Comparison of ENCODE assay signal across 28 mouse cellular contexts in the genomic region with DNA sequence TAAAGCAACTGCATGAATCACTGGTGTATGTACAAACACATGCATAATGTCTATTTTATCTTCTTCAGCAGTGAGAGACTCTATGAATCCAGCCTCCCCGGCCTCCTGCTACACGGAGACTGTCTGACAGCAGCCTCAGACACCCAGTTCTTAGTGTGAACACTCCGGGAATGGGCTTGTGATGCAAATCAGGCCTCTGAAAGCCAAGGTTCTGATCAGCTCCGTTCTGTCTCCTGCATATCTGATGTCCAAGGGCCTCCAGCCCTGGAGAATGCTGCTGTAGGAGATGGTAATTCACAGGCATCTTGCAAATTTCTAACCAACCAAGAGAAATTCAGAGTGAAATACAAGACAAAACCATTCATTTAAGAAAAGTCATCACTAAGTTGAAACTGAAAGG.
A peak's percentile ranks its signal among the peaks of the same experiment; 100 is the strongest.
DNase-seq lines count a peak whose midpoint lies in the region; ATAC-seq lines count a peak whose summit lies in the region.
"Had no signal": no experiment of that assay in that cellular context is flagged by ENCODE, and none has a peak within 500 bp of the region (broad histone marks: within the 10 kb centered on the region; RNA-seq: fewer than 3 reads in every experiment).

No protein-coding gene starts in this region.

- H3K27me3 ChIP-seq in forebrain, embryonic 12.5 days = peaks cover 16% of the 10 kb centered on the region
- peaks cover 3% of the 10 kb centered on the region for H3K27me3 ChIP-seq in forebrain, embryonic 11.5 days (ENCODE audit: control insufficient read depth, insufficient read depth, low read length)
- peaks cover 32% of the 10 kb centered on the region for H3K27me3 ChIP-seq in midbrain, embryonic 10.5 days (ENCODE audit: low read depth, poor library complexity, severe bottlenecking)
- H3K27me3 ChIP-seq in midbrain, embryonic 13.5 days = peaks cover 7% of the 10 kb centered on the region; the same call in 1 of the 2 replicates
- H3K27me3 ChIP-seq in forebrain, embryonic 16.5 days (replicated peaks; ENCODE audit: control insufficient read depth, insufficient read depth, low read length) = peaks cover 3% of the 10 kb centered on the region; the same call in 1 of the 2 replicates
- H3K27me3 ChIP-seq: embryonic facial prominence, embryonic 12.5 days; kidney, embryonic 15.5 days had no signal

- H3K4me2 ChIP-seq in forebrain, embryonic 12.5 days = no peak overlapping the region
- no peak overlapping the region for H3K4me2 ChIP-seq in forebrain, embryonic 11.5 days (ENCODE audit: low read depth, low read length, severe bottlenecking)
- H3K4me2 ChIP-seq in midbrain, embryonic 13.5 days (replicated peaks) = no peak overlapping the region
- H3K4me2 ChIP-seq in forebrain, embryonic 16.5 days (ENCODE audit: low read length) = no peak overlapping the region
- H3K4me2 ChIP-seq: embryonic facial prominence, embryonic 12.5 days; kidney, embryonic 15.5 days; liver, embryonic 11.5 days had no signal

- no peak for DNase-seq in forebrain, embryonic 11.5 days (ENCODE audit: low spot score)
- peak; percentile 23 for DNase-seq in midbrain, embryonic 10.5 days (ENCODE audit: low spot score)
- peak; percentile 46 for DNase-seq in R1 (ENCODE audit: low read depth, low spot score)
- no peak for DNase-seq in thymus, postnatal 10 days (ENCODE audit: low spot score in 2 of 2)
- DNase-seq: adrenal gland, postnatal 36 days; cerebellum, adult 2 months; cerebellum, postnatal 36 days; gastrocnemius, postnatal 10 days; heart, adult 11 months; heart, postnatal 36 days; kidney, postnatal 4 days; layer of hippocampus, adult 9-11 months; lung, adult 18-20 months; lung, postnatal 36 days; retina, postnatal 1 day; thymus, postnatal 25 days had no signal

- no peaks in the 10 kb centered on the region; the same call in 1 of the 2 replicates for H3K4me1 ChIP-seq in forebrain, embryonic 12.5 days
- H3K4me1 ChIP-seq in forebrain, embryonic 11.5 days (replicated peaks; ENCODE audit: control insufficient read depth, insufficient read depth, low read length) = no peaks in the 10 kb centered on the region
- peaks cover 11% of the 10 kb centered on the region for H3K4me1 ChIP-seq in midbrain, embryonic 10.5 days
- peaks cover 3% of the 10 kb centered on the region; the same call in 1 of the 2 replicates for H3K4me1 ChIP-seq in midbrain, embryonic 13.5 days (replicated peaks)
- no peaks in the 10 kb centered on the region for H3K4me1 ChIP-seq in forebrain, embryonic 16.5 days (replicated peaks; ENCODE audit: control insufficient read depth, insufficient read depth, low read length)
- H3K4me1 ChIP-seq: embryonic facial prominence, embryonic 12.5 days; kidney, embryonic 15.5 days had no signal

- ATAC-seq in forebrain, embryonic 12.5 days (ENCODE audit: low FRiP score) = peak; percentile 41; the same call in 1 of the 2 replicates
- ATAC-seq in forebrain, embryonic 11.5 days (replicated peaks; ENCODE audit: low FRiP score) = no peak
- ATAC-seq in midbrain, embryonic 13.5 days = no peak
- ATAC-seq in forebrain, embryonic 16.5 days = peak; percentile 71; the same call in 1 of the 2 replicates
- no peak for ATAC-seq in megakaryocyte progenitor cell, adult 5-6 weeks (replicated peaks; ENCODE audit: poor library complexity)
- ATAC-seq: CD4-positive, CD25-positive, alpha-beta regulatory T cell, adult 4 months; inflammation-experienced regulatory T-cells, adult 6 months had no signal

- H3K4me3 ChIP-seq in forebrain, embryonic 12.5 days (replicated peaks) = no peak overlapping the region
- H3K4me3 ChIP-seq in forebrain, embryonic 11.5 days (ENCODE audit: low read depth, low read length) = no peak overlapping the region
- no peak overlapping the region for H3K4me3 ChIP-seq in midbrain, embryonic 10.5 days
- H3K4me3 ChIP-seq in midbrain, embryonic 13.5 days (replicated peaks) = no peak overlapping the region
- no peak overlapping the region for H3K4me3 ChIP-seq in forebrain, embryonic 16.5 days (replicated peaks; ENCODE audit: low read length)
- H3K4me3 ChIP-seq: embryonic facial prominence, embryonic 12.5 days; erythroblast, embryonic 14.5 days; kidney, embryonic 15.5 days; left cerebral cortex, adult 2 months had no signal

- no peaks in the 10 kb centered on the region for H3K36me3 ChIP-seq in forebrain, embryonic 12.5 days (replicated peaks)
- no peaks in the 10 kb centered on the region for H3K36me3 ChIP-seq in forebrain, embryonic 11.5 days (ENCODE audit: control insufficient read depth, insufficient read depth, low read length)
- H3K36me3 ChIP-seq in midbrain, embryonic 10.5 days = no peaks in the 10 kb centered on the region
- H3K36me3 ChIP-seq in midbrain, embryonic 13.5 days = no peaks in the 10 kb centered on the region
- no peaks in the 10 kb centered on the region for H3K36me3 ChIP-seq in forebrain, embryonic 16.5 days (ENCODE audit: control insufficient read depth, insufficient read depth)
- H3K36me3 ChIP-seq: embryonic facial prominence, embryonic 12.5 days; G1E; kidney, embryonic 15.5 days had no signal

- H3K9me3 ChIP-seq in forebrain, embryonic 12.5 days = no peaks in the 10 kb centered on the region
- no peaks in the 10 kb centered on the region for H3K9me3 ChIP-seq in forebrain, embryonic 11.5 days (ENCODE audit: control insufficient read depth, low read length)
- H3K9me3 ChIP-seq in midbrain, embryonic 10.5 days (replicated peaks) = peaks cover 5% of the 10 kb centered on the region; the same call in 1 of the 2 replicates
- no peaks in the 10 kb centered on the region for H3K9me3 ChIP-seq in midbrain, embryonic 13.5 days
- H3K9me3 ChIP-seq in forebrain, embryonic 16.5 days (ENCODE audit: control insufficient read depth, low read length) = no peaks in the 10 kb centered on the region
- H3K9me3 ChIP-seq: embryonic facial prominence, embryonic 12.5 days; kidney, embryonic 15.5 days had no signal

- no peak overlapping the region for H3K9ac ChIP-seq in forebrain, embryonic 12.5 days
- H3K9ac ChIP-seq in forebrain, embryonic 11.5 days (ENCODE audit: low read length) = no peak overlapping the region
- no peak overlapping the region for H3K9ac ChIP-seq in midbrain, embryonic 13.5 days (replicated peaks)
- no peak overlapping the region for H3K9ac ChIP-seq in forebrain, embryonic 16.5 days (replicated peaks; ENCODE audit: low read depth, low read length)
- H3K9ac ChIP-seq: embryonic facial prominence, embryonic 12.5 days; kidney, embryonic 15.5 days had no signal

- WGBS in forebrain, embryonic 12.5 days = 24% methylated on average over 4 of the region's 4 CpGs
- 31% methylated on average over 4 of the region's 4 CpGs for WGBS in forebrain, embryonic 11.5 days
- WGBS in midbrain, embryonic 10.5 days = 18% methylated on average over 4 of the region's 4 CpGs
- 7% methylated on average over 4 of the region's 4 CpGs for WGBS in midbrain, embryonic 13.5 days
- 16% methylated on average over 4 of the region's 4 CpGs for WGBS in forebrain, embryonic 16.5 days

- no peak overlapping the region for H3K27ac ChIP-seq in forebrain, embryonic 12.5 days
- H3K27ac ChIP-seq in forebrain, embryonic 11.5 days (ENCODE audit: low read depth, low read length) = no peak overlapping the region
- H3K27ac ChIP-seq in midbrain, embryonic 10.5 days (replicated peaks) = no peak overlapping the region
- no peak overlapping the region for H3K27ac ChIP-seq in midbrain, embryonic 13.5 days
- H3K27ac ChIP-seq in forebrain, embryonic 16.5 days (ENCODE audit: low read length) = no peak overlapping the region
- H3K27ac ChIP-seq: embryonic facial prominence, embryonic 12.5 days; kidney, embryonic 15.5 days; left cerebral cortex, adult 2 months had no signal

Comparison
In these comparisons a context has a peak if more than half of its experiments do, and no peak if none do; other contexts are left out.
1. ATAC-seq: peak in forebrain, embryonic 12.5 days (single experiment) and forebrain, embryonic 16.5 days (single experiment); none in forebrain, embryonic 11.5 days (single experiment), midbrain, embryonic 13.5 days (single experiment) and megakaryocyte progenitor cell, adult 5-6 weeks (single experiment).
2. DNase-seq: peak in midbrain, embryonic 10.5 days (single experiment) and R1 (single experiment); none in forebrain, embryonic 11.5 days (single experiment) and thymus, postnatal 10 days (0 of 2).